Mouse (Mus musculus) layer of hippocampus, postnatal 14 days (tissue): Measurements from ENCODE around the gene E430018J23Rik. TPM values are rescaled to one million over a fixed set of nuclear protein-coding genes. Genes with fewer than 3 reads are reported as not detected.
A peak's percentile ranks its signal among the peaks of the same experiment; 100 is the strongest.
"Not testable (repeated sequence)": the region's sequence is repeated elsewhere in the genome, so short reads cannot be mapped to it uniquely, and the experiment has no call there.

ENCODE experiments used
- DNase-seq, 2 experiments: peaks; one replicate each; pipeline ENCODE4 v3.0.0; 2021 to 2022; ENCODE audit warnings: low spot score in 2 of 2, mixed read lengths in 1 of 2
- total RNA-seq, 2 experiments: library from RNA; stranded (reverse); gene quantifications; 2 replicates each; pipeline ENCODE4 v1.2.3; 2021

The E430018J23Rik gene
- total RNA-seq, 2 experiments from 2014 or later, result 6.1 to 7.4 TPM

GRCm38 (mm10) chr7:127385560-127385959 is 7.9 kb downstream of the E430018J23Rik start:
- not testable (repeated sequence) for DNase-seq

GRCm38 (mm10) chr7:127378310-127378921 is 15.0 kb downstream of the E430018J23Rik start:
- DNase-seq, result no peak

- DNase-seq, result peak; percentile 91 to 94
Observed at GRCm38 (mm10) chr7:127375271-127376245, 17.9 kb downstream of the E430018J23Rik start, which contains the start of gene Zfp747. Gene Zfp747, minus strand, starts transcription at chr7:127376050.

- not testable (repeated sequence) for DNase-seq
Observed at GRCm38 (mm10) chr7:127371870-127372269, 21.6 kb downstream of the E430018J23Rik start.

- no peak for DNase-seq
Observed at GRCm38 (mm10) chr7:127371213-127371612, 22.2 kb downstream of the E430018J23Rik start.

- no peak for DNase-seq
Observed at GRCm38 (mm10) chr7:127366249-127366648, 27.2 kb downstream of the E430018J23Rik start.

- peak in 1 of 2 experiments; percentile 39 for DNase-seq
Observed at GRCm38 (mm10) chr7:127364166-127364565, 29.3 kb downstream of the E430018J23Rik start.

- DNase-seq, result no peak
Observed at GRCm38 (mm10) chr7:127363475-127363921, 29.9 kb downstream of the E430018J23Rik start.

- DNase-seq, result peak in 1 of 2 experiments; percentile 49
Observed at GRCm38 (mm10) chr7:127362418-127362817, 31.0 kb downstream of the E430018J23Rik start.

GRCm38 (mm10) chr7:127361449-127361848 is 32.0 kb downstream of the E430018J23Rik start:
- no peak for DNase-seq

- DNase-seq, result no peak
Observed at GRCm38 (mm10) chr7:127360265-127360664, 33.2 kb downstream of the E430018J23Rik start.

- DNase-seq, result no peak
Observed at GRCm38 (mm10) chr7:127358472-127358871, 35.0 kb downstream of the E430018J23Rik start.

GRCm38 (mm10) chr7:127357871-127358270 is 35.6 kb downstream of the E430018J23Rik start:
- no peak for DNase-seq

GRCm38 (mm10) chr7:127355796-127356195 is 37.6 kb downstream of the E430018J23Rik start:
- DNase-seq, result no peak

- DNase-seq, result no peak
Observed at GRCm38 (mm10) chr7:127351230-127352004, 42.0 kb downstream of the E430018J23Rik start.

GRCm38 (mm10) chr7:127346676-127347075 is 46.8 kb downstream of the E430018J23Rik start:
- no peak for DNase-seq

- peak; percentile 88 to 92 for DNase-seq
Observed at GRCm38 (mm10) chr7:127345512-127346325, 47.7 kb downstream of the E430018J23Rik start, which contains the start of gene Zfp768. Gene Zfp768, minus strand, starts transcription at chr7:127345589.

- DNase-seq, result peak in 1 of 2 experiments; percentile 44
Observed at GRCm38 (mm10) chr7:127345092-127345491, 48.3 kb downstream of the E430018J23Rik start.

- no peak for DNase-seq
Observed at GRCm38 (mm10) chr7:127344371-127344770, 49.1 kb downstream of the E430018J23Rik start.
